Mouse (Mus musculus) pancreas, adult 10 weeks (tissue): ENCODE measurements around the gene Gm33543. TPM values are rescaled to one million over a fixed set of nuclear protein-coding genes. Genes with fewer than 3 reads are reported as not detected.

Experiments used
- polyA plus RNA-seq: library from polyadenylated mRNA; stranded (reverse); fragments of 350-450 nt; fragmentation: Illumina TruSeq; extraction: RNeasy Lipid Tissue Mini Kit (QIAGEN cat#74804); gene quantifications from one replicate; pipeline ENCODE4 v1.2.3, GENCODE M21; 2015; ENCODE audit warnings: low read depth, low replicate concordance; ENCODE audit not compliant: insufficient read depth

The Gm33543 gene
- not detected for polyA plus RNA-seq

GRCm38 (mm10) chr10:95842789-95843637 lies at the start of gene Gm33543:
Gene Gm33543, minus strand, starts transcription at chr10:95842930.

Other genes starting within 250 kb of the Gm33543 start
- gene Anapc15-ps, start 169.5 kb downstream of the Gm33543 start, polyA plus RNA-seq, result not detected
- gene Eea1, start 97.7 kb upstream of the Gm33543 start, polyA plus RNA-seq, result 4.9 TPM